Mouse (Mus musculus) frontal cortex, postnatal 14 days (tissue): ENCODE measurements around the gene Prr12.

Source experiments
- DNase-seq, 2 experiments: peaks; one replicate each; pipeline ENCODE4 v3.0.0; 2022; ENCODE audit warnings: low spot score in 2 of 2

Prr12 gene

DNA sequence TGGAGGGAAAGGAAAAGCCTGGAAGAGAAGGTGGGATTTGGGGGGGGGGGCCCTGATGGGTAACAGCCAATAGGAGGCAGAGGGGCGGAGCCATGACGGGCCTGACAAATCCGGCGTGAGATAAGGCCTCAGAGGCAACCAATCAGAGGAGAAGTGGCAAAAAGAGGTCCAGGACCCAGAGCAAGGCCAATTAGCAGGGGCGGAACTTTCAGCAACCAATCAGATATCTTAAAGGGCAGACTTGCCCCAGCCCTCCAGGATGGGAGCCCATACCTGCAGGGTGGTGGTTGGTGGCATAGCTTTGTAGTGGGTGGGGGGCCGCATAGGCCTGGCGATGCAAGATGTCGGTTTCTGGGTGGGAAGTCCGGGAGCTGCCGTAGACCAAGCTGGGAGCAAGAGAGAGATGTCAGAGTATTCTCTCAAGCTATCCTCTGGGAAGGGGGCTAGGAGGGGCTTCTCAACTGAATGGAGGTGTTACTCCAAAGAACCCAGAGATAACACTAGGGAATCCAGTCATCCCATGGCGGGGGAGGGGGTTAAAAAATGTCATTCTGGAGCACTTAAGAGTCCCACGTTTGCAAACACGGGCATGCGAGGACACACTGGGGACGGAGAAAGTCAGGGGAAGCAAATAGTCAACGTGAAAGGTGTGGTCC is 1.6 kb downstream of the Prr12 start:
- peak; percentile 62 to 73 for DNase-seq

DNA sequence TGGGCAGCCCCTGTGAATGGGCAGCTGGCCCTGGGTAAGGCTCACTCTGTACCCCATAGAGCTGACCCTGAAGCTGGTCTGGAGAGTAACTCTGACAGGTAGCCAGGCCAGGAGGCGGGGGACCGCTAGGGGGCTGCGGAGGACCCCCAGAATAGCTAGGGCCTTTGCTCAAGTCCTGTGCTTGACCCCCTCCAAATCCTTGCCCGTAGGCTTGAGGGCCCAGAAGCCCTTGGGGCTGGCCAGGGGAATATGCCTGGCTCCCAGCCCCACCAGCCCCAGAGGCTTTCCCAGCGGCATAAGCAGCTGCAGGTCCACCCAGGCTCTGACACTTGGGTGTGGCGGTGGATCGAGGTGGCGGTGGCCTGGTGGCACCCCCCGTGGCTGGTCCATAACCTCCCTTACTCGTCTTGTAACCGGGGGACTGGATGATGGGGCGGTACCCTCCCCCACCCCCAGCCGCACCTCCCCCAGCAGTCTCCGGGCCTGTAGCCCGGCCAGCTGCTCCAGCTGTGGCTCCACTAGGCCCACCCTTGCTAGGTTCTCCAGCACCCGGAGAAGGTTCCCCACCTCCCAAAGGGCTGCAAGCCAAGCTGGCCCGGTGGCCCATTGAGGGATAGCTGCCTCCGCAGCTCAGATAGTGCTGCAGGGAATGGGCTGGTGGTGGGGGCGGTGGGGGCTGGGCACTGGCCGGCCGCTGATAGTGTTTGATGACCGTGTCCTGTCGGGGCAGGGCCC is 3.6 kb downstream of the Prr12 start:
- no peak for DNase-seq

DNA sequence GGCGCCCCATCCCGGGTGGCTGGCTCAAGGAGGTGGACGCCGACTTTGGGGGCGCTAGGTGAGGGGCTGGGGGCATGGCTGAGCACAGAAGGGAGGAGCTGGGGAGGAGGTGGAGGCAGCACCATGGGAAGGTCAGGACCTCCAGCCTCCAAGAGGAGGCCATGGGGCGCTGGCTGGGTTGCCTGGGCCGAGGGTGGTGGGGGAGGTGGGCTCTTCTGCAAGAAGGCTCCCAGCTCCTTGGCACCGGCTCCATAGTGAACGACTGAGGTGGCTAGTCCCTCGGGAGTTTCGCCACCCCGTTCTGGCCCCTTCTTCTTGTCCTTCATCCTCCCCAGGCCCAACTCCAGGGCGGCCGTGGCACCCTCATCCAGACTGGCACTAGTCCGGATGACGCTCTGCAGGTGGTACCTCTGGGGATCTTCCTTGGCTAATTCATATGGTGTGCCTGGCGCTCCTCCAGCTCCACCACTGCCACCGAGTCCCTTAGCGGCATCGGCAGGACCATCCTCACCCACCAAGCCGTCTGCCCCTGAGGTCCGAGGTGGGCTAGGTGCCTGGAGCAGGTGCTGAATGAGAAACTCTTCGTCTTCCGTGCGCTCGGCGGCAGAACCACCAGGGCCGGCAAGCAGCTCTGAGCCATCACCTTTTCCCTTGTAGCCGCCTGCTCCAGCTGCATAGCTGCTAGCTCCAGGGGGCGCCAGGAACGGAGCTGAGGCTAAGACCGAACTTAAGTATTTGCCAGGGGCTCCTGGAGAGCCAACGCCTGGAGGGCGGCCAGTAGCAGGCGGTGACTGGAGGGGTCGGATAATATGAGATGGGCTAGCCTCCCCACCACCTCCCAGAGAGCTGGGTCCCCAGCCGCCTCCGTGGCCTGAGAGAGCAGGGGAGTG is 4.4 kb downstream of the Prr12 start:
- no peak for DNase-seq

DNA sequence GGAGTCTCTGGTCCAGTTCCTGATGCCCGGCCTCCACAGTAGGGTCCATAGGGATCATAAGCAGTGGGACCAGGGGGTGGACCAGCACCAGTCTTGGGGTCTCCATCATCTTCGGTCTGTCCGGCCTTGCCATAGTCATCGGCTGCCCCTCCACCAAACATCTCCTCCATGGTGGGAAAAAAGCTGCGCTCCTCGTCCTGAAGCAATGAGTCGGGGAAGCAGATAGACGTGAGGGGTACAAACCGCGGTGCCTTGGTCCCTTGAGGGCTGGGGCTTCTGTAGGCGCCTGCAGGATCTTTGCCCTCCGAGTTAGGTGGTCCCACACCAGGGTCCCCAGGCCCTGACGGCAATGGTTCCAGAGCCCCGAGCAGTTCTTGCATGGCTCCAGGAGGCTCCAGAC is 5.2 kb downstream of the Prr12 start:
- no peak for DNase-seq

DNA sequence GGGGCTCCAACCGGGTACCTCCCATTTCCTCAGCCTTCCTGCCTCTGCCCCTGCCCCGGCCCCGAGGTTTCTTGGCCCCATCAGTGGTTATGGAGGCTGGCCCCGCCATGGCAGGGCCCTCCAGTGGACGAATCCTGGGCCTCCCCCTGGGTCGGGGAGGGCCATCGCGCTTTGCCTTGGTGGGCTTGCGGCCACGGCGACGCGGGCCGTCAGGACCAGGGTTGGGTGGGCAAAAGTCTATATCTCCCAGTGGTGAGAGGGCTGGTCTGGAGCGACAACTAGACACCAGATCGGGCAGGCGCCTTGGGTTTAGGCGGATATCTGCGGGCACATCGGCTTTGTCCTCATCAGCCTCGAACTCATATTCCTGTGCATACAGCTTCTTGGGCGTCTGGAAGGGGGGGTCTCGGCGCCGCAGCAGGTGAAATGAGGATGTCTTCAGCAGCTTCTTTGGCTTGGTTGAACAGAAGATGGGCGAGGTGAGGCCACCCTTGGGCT is 5.8 kb downstream of the Prr12 start:
- no peak for DNase-seq

DNA sequence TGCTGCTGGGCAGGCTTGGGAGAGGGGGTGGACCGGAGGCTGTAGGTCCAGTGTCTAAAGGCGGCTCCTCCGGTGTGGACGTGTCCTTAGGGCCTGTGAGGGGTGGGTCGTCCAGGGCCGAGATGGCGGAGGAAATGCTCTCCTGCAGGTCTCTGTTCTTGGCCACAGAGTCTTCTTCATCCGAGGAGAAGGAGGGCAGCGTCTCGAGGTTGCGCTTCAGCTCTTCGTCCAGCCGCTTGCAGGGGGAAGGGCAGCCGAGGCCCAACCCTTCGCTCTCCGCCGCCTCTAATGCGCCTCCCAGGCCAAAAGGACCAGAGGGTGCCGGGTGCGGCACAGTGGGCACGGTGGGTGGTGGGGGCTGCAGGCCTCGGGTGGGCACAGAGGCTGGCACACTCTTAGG is 6.9 kb downstream of the Prr12 start:
- DNase-seq: no peak

DNA sequence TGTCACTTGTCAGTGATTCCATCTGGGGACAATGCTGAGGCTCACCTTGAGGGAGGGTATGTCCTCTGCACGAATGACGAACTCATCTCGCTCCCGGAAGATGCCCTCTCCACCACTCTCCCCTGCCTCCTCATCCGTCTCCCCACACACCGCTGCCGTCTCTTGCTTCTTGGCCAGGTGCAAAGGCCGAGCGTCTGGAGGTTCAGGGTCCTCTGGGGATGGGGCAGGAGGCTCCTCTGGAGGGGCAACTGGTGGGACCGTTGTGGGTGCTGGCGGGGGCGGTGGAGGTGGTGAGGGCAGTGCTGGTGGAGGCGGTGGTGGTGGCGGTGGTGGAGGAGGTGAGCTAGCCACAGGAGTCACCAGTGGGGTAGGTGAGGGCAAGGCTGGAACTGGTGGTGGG is 9.4 kb downstream of the Prr12 start:
- no peak for DNase-seq

DNA sequence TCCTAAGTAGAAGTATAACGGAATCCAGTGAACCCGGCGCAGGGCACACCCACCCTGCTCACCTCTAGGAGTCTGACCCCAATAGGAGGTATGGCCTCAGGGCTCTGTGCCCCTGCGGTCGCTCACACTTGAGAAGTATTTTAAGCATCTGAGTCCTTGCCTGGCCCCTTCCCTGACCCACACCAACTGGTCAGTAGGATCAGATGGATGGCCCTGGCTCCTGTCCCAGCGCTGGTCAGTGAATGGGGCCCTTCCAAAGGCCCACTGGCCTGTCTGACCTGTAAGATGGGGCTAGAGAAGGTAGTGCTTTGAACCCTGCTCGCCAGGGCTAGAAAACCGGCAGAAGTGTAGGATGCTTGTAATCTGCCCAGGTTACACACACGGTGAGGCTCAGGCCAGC is 11.8 kb downstream of the Prr12 start:
- no peak for DNase-seq

DNA sequence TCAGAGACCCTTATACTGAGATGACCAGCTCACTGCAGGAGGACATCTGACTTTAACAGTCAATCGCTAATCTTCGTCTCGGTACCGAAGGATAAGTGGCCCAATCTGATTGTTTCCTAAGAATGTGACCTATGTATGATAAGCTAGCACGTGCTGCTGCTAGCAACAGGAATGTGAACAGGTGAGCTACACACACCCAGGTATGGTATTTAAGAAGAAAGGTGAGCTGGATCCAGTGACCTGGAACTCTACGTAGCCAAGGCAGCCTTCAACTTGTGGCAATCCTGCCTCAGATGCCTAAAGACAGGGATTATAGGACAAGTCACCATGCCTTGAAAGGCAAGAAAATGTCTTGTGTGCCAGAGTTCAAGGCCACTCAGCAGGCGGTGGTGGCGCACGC is 14.3 kb downstream of the Prr12 start:
- DNase-seq: no peak

DNA sequence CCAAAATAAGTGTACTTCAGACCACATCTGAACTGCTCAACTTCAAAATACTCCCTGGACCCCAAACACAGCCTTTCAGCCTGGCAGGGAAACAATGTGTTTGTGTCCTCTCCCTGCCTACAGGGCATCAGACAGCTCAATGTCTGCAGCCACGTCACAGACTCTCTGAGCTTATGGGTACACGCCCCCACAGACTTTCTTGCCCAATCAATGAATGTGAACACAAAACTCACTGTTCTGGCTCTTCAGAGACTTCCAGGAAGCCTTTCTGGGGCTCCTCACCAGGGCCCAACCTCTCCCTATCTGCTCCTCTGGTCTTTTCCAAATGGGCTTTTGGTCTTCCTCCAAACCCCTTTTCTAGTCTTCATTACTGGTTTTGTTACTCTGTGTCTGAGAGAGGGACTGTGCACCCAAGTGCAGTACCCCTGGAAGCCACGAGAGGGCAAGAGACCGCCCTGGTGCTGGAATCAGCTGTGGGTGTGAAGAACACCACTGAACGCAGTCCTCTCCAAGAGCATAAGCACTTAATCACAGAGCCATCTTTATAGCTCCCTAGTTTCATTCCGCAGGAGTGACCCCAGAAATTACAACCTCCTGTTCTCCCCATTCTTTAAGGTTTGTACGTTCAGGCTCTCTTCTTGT is 14.8 kb downstream of the Prr12 start:
- peak in 1 of 2 experiments; percentile 42 for DNase-seq

DNA sequence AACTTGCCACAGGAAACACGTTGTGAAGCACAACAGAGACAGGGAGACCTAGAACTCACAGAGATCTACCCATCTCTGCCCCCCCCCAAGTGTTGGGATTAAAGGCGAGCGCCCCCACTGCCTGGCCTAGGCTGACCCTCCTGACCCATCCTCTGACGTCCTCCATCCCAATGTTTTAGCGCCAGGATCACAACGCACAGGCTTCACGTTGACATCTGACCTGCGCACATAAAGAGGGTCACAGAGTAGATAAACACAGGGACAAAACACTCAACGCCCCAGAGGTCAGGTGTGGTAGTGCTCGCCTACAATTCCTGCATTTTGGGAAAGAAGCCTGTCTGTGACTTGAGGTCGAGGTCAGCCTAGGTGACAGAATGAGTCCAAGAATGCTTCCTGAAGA is 16.0 kb downstream of the Prr12 start:
- no peak for DNase-seq

DNA sequence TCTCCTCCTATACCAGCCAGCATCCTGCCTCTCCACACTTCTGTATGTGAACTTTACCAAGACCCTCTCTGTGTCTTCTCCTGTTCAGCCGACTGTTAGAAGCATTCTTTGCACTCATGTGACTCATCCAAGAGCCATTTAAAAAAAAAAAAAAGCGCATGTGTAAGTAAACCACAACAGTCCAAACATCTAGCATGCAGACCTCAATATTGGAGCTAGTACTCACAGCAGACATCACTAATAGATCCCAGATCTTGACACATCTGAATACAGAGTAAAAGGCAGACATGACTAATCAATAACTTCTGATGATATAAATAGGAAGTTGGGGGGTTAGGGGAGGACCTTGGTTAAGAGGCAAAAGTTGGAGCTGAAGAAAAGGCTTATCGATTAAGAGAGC is 17.1 kb downstream of the Prr12 start:
- DNase-seq: no peak

DNA sequence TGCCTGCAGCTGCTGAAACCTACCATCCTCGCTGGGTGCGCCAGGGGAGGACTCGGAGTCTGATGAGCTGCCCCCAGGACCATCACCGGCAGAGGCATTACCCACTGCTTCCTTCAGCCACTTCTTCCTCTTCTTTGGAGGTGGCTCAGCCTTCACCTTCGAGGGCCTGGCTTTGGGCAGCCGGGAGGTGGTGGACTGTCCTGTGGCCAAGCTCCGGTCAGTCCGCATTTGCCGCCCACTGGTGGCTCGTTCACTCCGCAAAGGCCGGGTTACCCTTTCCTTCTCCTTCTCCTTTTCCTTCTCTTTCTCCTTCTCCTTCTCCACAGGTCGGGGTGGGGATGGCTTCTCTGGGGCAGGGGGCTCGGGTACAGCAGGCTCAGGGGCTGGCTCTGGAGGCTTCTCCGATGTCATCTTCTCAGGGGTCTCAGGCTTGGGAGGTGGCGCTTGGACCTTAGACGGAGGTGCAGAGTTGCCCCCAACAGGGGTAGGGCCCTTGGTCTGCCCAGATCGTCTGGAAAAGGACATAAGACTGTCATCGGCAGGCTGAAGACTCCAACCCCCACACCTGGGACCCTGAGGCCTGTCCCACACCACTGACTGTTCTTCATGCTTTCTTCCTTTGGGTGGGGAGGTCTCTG is 18.8 kb downstream of the Prr12 start:
- DNase-seq: no peak

DNA sequence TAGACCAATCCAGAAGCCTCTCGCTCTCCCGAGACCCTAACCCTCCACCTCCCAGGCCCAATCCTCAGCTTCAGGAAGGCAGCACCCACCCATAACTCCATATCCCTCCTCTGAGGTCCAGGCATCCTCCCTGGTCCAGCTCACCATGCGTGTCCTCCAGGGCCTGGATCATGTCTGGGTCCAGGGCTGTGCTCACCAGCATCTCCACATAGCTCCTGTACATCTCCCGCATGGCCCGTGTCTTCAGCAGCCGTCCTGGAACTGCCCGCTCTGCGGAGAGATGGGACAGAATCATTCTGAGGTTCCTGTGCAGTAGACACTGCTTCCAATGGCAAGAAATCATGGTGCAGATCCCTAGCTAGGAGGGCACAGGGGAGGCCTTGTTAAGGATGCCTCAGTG is 21.8 kb downstream of the Prr12 start:
- no peak for DNase-seq

DNA sequence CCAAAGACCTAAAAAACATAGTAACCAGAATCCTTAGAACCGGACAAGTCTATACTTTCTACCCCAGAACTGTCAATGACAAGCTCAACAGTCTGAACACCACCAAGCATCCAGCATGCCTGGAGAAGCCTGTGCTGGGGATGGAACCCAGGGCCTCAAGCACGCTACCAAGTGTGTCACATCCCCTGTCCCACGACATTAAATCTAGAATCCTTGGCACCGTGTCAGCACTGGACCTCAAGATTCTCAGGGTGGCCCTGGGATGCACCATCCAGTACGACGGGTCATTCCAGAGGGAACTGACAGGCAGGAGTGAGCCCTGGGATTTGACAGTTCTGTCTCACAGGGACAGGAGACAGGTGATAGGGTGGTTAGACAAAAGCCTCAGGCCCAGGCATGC is 22.7 kb downstream of the Prr12 start:
- DNase-seq: no peak

DNA sequence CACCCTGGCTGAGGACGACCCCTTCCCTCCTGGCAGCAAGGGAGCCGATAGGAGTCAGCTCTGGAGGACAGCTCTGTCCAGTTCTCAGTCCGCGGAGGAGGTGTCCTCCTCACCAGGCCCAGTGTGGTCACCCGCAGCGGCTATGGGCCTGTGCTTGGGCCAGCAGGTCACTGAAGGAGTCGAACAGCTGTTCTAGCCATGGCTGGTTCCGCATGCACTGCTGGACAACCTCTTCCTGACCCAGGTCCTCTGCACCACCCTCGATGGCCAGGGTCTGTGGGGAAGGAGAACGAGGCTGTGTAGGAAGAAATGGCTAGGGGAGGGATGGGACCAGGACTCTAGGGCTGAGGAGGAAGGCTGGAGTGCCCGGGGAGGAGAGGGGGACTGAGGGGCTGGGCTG is 24.3 kb downstream of the Prr12 start:
- DNase-seq: peak in 1 of 2 experiments; percentile 7

DNA sequence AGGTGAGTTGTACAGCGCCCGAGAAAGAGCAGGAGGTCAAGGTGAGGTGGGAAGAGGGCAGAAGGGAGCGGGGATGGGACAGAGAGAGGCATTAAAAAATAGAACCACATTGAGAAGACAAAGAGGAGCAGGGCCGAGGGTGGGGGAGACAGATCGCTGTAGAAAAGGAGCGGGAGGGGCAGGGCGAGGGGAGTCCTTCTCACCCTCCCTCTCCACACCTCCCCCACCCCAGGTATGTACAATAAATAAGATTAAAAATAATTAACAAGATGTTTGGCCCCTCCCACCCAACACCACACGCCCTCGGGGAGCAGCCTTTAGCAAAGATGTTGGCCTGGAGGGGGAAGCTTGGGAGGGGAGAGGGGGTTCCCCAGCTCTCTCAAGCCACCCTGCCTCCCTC is 24.9 kb downstream of the Prr12 start:
- DNase-seq: no peak

DNA sequence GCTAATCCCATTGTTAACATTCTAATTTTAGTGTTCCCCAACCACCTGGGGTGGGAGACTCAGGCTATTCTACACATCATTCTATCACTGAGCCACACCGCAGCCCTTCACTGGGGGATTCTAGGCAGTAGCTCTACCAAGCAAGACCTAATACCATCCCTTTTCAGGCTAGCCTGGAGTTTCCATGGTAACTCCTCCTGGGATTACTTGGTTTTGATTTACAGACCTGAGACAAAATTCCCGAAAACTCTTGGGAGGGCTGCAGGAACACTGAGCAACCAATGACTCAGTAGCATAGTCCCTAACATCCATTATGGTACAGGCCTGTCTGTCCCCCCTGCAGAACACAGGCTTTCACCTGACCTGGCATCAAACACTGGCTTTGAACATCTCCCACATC is 26.4 kb downstream of the Prr12 start:
- no peak for DNase-seq

DNA sequence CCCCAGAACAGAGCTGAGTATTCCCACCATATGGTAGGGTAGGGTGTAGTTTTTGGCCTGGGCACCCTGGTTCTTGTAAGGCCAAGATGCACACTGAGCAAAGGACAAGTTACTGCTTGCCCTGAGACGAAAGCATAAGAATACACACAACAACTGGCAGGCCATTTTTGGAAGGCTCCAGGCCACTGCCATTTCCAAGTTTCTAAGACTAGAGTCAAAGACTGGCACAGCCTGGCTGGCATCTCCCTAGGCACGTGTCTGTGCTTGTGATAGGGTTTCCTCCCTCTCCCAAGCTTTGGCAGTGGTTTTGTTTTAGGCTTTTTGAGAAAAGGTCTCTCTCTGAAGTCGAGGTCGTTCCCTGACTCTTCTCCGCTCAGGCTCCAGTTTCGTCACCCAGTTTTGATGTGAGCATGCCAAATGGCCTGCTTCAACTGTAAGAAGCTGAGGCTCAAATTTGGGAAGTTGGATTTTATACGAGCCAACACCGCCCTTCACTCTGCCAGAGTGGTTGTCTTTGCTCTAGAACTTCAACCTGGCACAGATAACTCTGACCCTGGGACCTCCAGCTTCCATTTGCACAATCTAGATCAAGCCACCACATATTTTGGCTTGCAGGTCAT is 27.0 kb downstream of the Prr12 start:
- DNase-seq: peak in 1 of 2 experiments; percentile 12

DNA sequence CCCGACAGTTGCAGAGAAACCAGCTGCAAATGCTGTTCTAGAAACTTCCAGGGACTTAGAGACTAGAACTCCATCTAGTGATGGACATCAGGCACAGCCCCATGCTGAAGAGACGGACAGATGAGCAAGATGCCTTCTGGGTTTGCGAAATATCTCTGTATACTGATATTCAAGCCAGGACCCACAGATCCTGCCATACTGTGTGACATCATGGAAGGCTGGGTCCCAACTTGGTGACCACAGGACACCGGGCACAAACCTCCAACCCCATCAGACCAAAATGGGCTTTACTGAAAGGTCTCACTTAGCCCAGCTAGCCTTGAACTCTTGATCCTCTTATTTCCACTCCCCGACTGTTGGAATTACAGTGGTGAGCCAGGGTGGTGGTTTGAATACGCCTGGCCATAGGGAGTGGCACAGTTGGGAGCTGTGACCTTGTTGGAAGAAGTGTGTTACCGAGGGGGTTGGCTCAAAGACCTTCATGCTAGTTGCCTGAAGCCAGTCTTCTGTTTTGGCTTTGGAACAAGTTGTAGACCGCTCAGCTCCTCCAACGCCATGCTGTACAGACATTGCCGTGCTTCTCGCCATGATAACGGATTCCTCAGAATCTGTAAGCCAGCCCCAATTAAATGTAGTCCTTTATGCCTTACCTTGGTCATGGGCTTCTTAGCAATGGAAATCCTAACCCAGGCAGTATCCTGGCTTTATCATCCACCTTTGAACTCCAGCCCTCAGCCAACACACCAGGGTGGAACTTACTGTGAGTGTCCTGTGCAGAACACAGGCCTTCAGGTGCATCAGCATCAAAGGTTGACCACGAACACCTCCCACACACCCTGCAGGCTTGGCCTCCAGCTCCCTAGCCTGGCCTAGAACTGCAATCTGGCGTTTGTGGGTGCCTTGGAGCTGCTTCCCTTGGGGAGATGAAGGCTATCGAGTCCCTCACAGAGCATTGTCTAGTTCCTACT is 28.1 kb downstream of the Prr12 start:
- no peak for DNase-seq
